Mouse (Mus musculus): Measurements from ENCODE around the gene Bend4. TPM values are rescaled to one million over a fixed set of nuclear protein-coding genes. Genes with fewer than 3 reads are reported as not detected.

The Bend4 gene
- polyA plus RNA-seq, 1 experiment from 2014 or later: 7.7 TPM

GRCm38 (mm10) chr5:67440563-67440962 is 12.5 kb upstream of the Bend4 start:
- Histone ChIP-seq H3K4me2 (no peak overlapping the region), H3K36me3 (ENCODE audit: insufficient read depth) (no peaks in the 10 kb centered on the region), H3K4me3 (ENCODE audit: low read depth, low read length) (no peak overlapping the region), H3K4me1 (ENCODE audit: insufficient read depth) (peaks cover 5% of the 10 kb centered on the region; the same call in 1 of the 2 replicates), H3K9me3 (ENCODE audit: low read depth, low read length) (no peaks in the 10 kb centered on the region), H3K27ac (ENCODE audit: low read depth) (no peak overlapping the region), H3K9ac (no peak overlapping the region), H3K27me3 (ENCODE audit: insufficient read depth, low read length) (no peaks in the 10 kb centered on the region)
- TF ChIP-seq CTCF (IDR thresholded peaks at IDR 0.05; ENCODE audit: low read depth): no peak
- ATAC-seq (ENCODE audit: insufficient read depth) (no peak), DNase-seq (no peak)
- WGBS: 83% methylated on average over 8 of the region's 8 CpGs

- no peak overlapping the region for H3K27ac ChIP-seq (ENCODE audit: low read depth)
- 17% methylated on average over 2 of the region's 2 CpGs for WGBS
- ATAC-seq (ENCODE audit: insufficient read depth) (peak; percentile 68), DNase-seq (peak; percentile 37)
- H3K27me3 ChIP-seq (ENCODE audit: insufficient read depth, low read length): no peaks in the 10 kb centered on the region
- no peak overlapping the region for H3K4me3 ChIP-seq (ENCODE audit: low read depth, low read length)
- H3K4me1 ChIP-seq (ENCODE audit: insufficient read depth): no peaks in the 10 kb centered on the region
- no peaks in the 10 kb centered on the region for H3K9me3 ChIP-seq (ENCODE audit: low read depth, low read length)
- TF ChIP-seq CTCF (IDR thresholded peaks at IDR 0.05; ENCODE audit: low read depth): no peak
- no peaks in the 10 kb centered on the region for H3K36me3 ChIP-seq (ENCODE audit: insufficient read depth)
- H3K9ac ChIP-seq: no peak overlapping the region
- H3K4me2 ChIP-seq: no peak overlapping the region
These were observed 9.3 kb upstream of the Bend4 start for GRCm38 (mm10) chr5:67437403-67437802.

- TF ChIP-seq CTCF (IDR thresholded peaks at IDR 0.05; ENCODE audit: low read depth): no peak
- Histone ChIP-seq H3K27me3 (ENCODE audit: insufficient read depth, low read length) (peaks cover 13% of the 10 kb centered on the region), H3K4me1 (ENCODE audit: insufficient read depth) (no peaks in the 10 kb centered on the region), H3K9ac (peak overlapping the region; percentile 68), H3K27ac (ENCODE audit: low read depth) (peak overlapping the region; percentile 50; the same call in 1 of the 2 replicates), H3K4me2 (peak overlapping the region; percentile 82), H3K9me3 (ENCODE audit: low read depth, low read length) (no peaks in the 10 kb centered on the region), H3K4me3 (ENCODE audit: low read depth, low read length) (peak overlapping the region; percentile 68), H3K36me3 (ENCODE audit: insufficient read depth) (no peaks in the 10 kb centered on the region)
- DNase-seq (peak; percentile 27), ATAC-seq (ENCODE audit: insufficient read depth) (peak; percentile 55)
- WGBS: under 1% methylated on average over 95 of the region's 121 CpGs
These were observed 1.4 kb downstream of the Bend4 start for GRCm38 (mm10) chr5:67426478-67427442.

- ATAC-seq (ENCODE audit: insufficient read depth) (no peak), DNase-seq (no peak)
- H3K4me2 ChIP-seq: peak overlapping the region; percentile 82
- H3K27ac ChIP-seq (ENCODE audit: low read depth): no peak overlapping the region
- no peaks in the 10 kb centered on the region for H3K9me3 ChIP-seq (ENCODE audit: low read depth, low read length)
- H3K4me1 ChIP-seq (ENCODE audit: insufficient read depth): no peaks in the 10 kb centered on the region
- H3K4me3 ChIP-seq (ENCODE audit: low read depth, low read length): peak overlapping the region; percentile 68
- H3K27me3 ChIP-seq (ENCODE audit: insufficient read depth, low read length): peaks cover 13% of the 10 kb centered on the region
- H3K9ac ChIP-seq: peak overlapping the region; percentile 68; the same call in 1 of the 2 replicates
- no peak for TF ChIP-seq CTCF (IDR thresholded peaks at IDR 0.05; ENCODE audit: low read depth)
- WGBS: 24% methylated on average over 5 of the region's 5 CpGs
- H3K36me3 ChIP-seq (ENCODE audit: insufficient read depth): no peaks in the 10 kb centered on the region
These were observed 2.1 kb downstream of the Bend4 start for GRCm38 (mm10) chr5:67426011-67426410.

- no peak for TF ChIP-seq CTCF (IDR thresholded peaks at IDR 0.05; ENCODE audit: low read depth)
- no peak overlapping the region for H3K4me3 ChIP-seq (ENCODE audit: low read depth, low read length)
- no peak for DNase-seq
- peaks cover 13% of the 10 kb centered on the region for H3K27me3 ChIP-seq (ENCODE audit: insufficient read depth, low read length)
- no peak overlapping the region for H3K9ac ChIP-seq
- no peaks in the 10 kb centered on the region for H3K4me1 ChIP-seq (ENCODE audit: insufficient read depth)
- ATAC-seq (ENCODE audit: insufficient read depth): no peak
- no peak overlapping the region for H3K4me2 ChIP-seq
- no peak overlapping the region for H3K27ac ChIP-seq (ENCODE audit: low read depth)
- no peaks in the 10 kb centered on the region for H3K36me3 ChIP-seq (ENCODE audit: insufficient read depth)
- WGBS: 45% methylated on average over 3 of the region's 3 CpGs
- H3K9me3 ChIP-seq (ENCODE audit: low read depth, low read length): no peaks in the 10 kb centered on the region
These were observed 3.5 kb downstream of the Bend4 start for GRCm38 (mm10) chr5:67424636-67425035.

- Histone ChIP-seq H3K4me3 (ENCODE audit: low read depth, low read length) (no peak overlapping the region), H3K4me1 (ENCODE audit: insufficient read depth) (no peaks in the 10 kb centered on the region), H3K36me3 (ENCODE audit: insufficient read depth) (no peaks in the 10 kb centered on the region), H3K9me3 (ENCODE audit: low read depth, low read length) (no peaks in the 10 kb centered on the region), H3K27ac (ENCODE audit: low read depth) (no peak overlapping the region), H3K9ac (no peak overlapping the region), H3K27me3 (ENCODE audit: insufficient read depth, low read length) (peaks cover 13% of the 10 kb centered on the region), H3K4me2 (no peak overlapping the region)
- no peak for TF ChIP-seq CTCF (IDR thresholded peaks at IDR 0.05; ENCODE audit: low read depth)
- 63% methylated on average over 2 of the region's 2 CpGs for WGBS
- ATAC-seq (ENCODE audit: insufficient read depth) (no peak), DNase-seq (no peak)
These were observed 4.1 kb downstream of the Bend4 start for GRCm38 (mm10) chr5:67423963-67424362.

GRCm38 (mm10) chr5:67423326-67423725 is 4.8 kb downstream of the Bend4 start:
- H3K36me3 ChIP-seq (ENCODE audit: insufficient read depth): no peaks in the 10 kb centered on the region
- H3K9ac ChIP-seq: no peak overlapping the region

More at GRCm38 (mm10) chr5:67423326-67423725, 4.8 kb downstream of the Bend4 start:
- H3K27me3 ChIP-seq (ENCODE audit: insufficient read depth, low read length): peaks cover 13% of the 10 kb centered on the region
- ATAC-seq (ENCODE audit: insufficient read depth) (no peak), DNase-seq (no peak)
- TF ChIP-seq CTCF (IDR thresholded peaks at IDR 0.05; ENCODE audit: low read depth): no peak
- H3K4me2 ChIP-seq: no peak overlapping the region
- no peak overlapping the region for H3K27ac ChIP-seq (ENCODE audit: low read depth)
- H3K4me1 ChIP-seq (ENCODE audit: insufficient read depth): no peaks in the 10 kb centered on the region
- no peak overlapping the region for H3K4me3 ChIP-seq (ENCODE audit: low read depth, low read length)
- 55% methylated on average over 9 of the region's 9 CpGs for whole genome bisulfite sequencing
- no peaks in the 10 kb centered on the region for H3K9me3 ChIP-seq (ENCODE audit: low read depth, low read length)
